Mouse (Mus musculus) neural tube, embryonic 10.5 days (tissue): ENCODE measurements around the gene Gm14632.
"Not testable (repeated sequence)": the region's sequence is repeated elsewhere in the genome, so short reads cannot be mapped to it uniquely, and the experiment has no call there.

Experiments used
- DNase-seq: peaks from one replicate; pipeline ENCODE4 v3.0.0-alpha.2; 2017; ENCODE audit warnings: low spot score; ENCODE audit errors: extremely low spot score

The Gm14632 gene

DNA sequence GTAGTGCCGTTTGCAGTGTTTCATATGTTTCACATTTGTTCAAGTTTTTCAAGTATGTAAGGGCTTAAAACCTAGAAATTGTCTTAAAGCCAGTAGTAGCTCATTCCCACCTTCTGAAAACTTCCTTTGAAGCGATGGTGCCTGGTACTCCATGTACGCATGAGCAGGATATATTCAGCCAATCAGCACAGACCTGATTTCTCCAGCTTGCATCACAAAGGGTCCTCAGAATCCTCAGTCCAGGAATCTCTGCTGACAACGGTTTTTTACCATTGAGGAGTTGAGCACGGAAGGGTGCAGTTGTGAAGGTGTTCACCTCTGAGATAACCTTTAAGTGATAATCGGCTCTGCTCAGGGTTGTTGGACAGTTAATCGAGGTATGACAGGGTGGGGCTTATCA is at the start of gene Gm14632:
Gene Gm14632 (plus strand): TSS at position 301 of the 400 bp plus-strand sequence.
- DNase-seq: not testable (repeated sequence)
